Mouse (Mus musculus): ENCODE data around the gene Mcm2.

DNA sequence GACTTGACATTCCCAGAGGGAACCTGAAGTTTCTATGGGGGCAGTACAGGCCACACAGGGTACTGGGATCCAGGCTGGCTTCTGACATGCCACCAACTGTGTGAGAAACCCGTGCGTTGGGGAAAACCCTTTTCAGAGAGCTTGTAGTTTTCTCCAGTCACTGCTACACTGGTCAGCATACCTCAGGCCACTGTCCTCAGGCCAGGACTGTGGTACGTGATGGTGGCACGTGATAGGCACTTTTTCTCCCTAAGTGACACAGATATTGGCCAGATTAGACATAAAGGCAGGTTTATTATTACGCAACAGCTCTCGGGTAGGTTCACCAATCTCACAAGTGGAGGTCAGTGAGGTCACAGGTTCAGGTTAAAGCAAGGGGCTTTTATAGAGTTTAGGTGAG, 45.1 kb upstream of the Mcm2 start:
- TF ChIP-seq CTCF (IDR thresholded peaks at IDR 0.05; ENCODE audit: low read depth) (no peak), EP300 (optimal IDR thresholded peaks at IDR 0.05) (no peak)

Data from stomach, postnatal 0 days (tissue).